In the genomic region with DNA sequence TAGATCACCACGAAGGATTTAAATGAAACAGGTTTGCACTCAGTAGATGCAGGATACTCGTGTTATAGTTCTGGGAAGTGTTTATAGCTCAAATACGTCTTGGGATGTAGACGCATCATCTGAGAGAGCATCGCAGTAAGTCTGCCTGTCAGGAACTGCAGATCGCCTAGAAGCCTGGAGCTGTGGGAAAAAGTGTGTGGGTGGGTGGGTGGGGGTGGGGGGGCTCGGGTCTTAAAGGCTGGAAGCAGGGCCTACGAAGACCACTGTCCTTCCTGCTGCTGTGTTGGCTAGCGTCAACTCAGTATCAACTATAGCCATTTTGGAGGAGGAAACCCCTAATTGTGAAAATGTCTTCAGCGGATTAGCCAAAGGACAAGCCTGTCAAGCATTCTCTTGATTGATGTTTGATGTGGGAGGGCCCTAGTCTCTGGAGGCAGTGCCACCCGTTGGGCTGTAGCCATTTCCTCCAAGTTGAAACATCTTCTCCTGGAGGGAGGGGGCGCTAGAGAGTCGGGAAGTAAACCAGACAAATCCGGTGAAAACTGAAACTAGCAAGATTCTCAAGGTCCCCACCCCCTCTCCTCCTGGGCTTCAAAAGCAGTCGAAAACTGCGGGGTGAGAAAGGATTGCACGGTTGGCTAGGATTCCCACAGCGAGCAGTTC, we compare ENCODE assay signal across 8 mouse cellular contexts. TPM values are rescaled to one million over a fixed set of nuclear protein-coding genes. Genes with fewer than 3 reads are reported as not detected.
DNase-seq lines count a peak whose midpoint lies in the region; TF ChIP-seq lines count a peak whose summit lies in the region.

A gene (plus strand): TSS at position 585 of the 663 bp plus-strand sequence.

- peak; percentile 73 for TF ChIP-seq CTCF in cortical plate, adult 2 months (IDR thresholded peaks at IDR 0.05; ENCODE audit: extremely low read depth, insufficient read depth, low read length)
- TF ChIP-seq CTCF in left cerebral cortex, adult 2 months (IDR thresholded peaks at IDR 0.05), result peak; percentile 79

- 46% methylated on average over 18 of the region's 18 CpGs for WGBS in macrophage (ENCODE audit: missing documents)

- H3K4me1 ChIP-seq in cortical plate, adult 2 months (ENCODE audit: control insufficient read depth, insufficient read depth, low read length), result no peaks in the 10 kb centered on the region

- no peaks in the 10 kb centered on the region for H3K79me2 ChIP-seq in macrophage (ENCODE audit: inconsistent target)

- intact Hi-C loops in left cerebral cortex, adult 2 months (cut with DNase I), result loop anchor here (1.0 to 2.0 kb wide), 2 partner anchors 122 to 233 kb away; a partner anchor contains a TSS

- peak; percentile 32; the same call in 1 of the 2 replicates for TF ChIP-seq POLR2A in cortical plate, adult 2 months (IDR thresholded peaks at IDR 0.05; ENCODE audit: extremely low read depth, insufficient read depth, low read length)

- peak; percentile 92 to 98 for DNase-seq in adrenal gland, adult (ENCODE audit: inconsistent age in 2 of 2, low spot score in 1 of 2)
- peak; percentile 84 for DNase-seq in gastrocnemius, postnatal 10 days
- peak; percentile 35 for DNase-seq in hindlimb bud, embryonic 11.5 days (ENCODE audit: extremely low spot score, low read depth, low spot score)
- DNase-seq in left cerebral cortex, adult 2 months (ENCODE audit: extremely low spot score in 1 of 2, low spot score in 2 of 2), result peak; percentile 89
- peak; percentile 95 for DNase-seq in right cerebral cortex, adult 18-20 months
- peak; percentile 46 for DNase-seq in urinary bladder, adult 2 months (ENCODE audit: low spot score)

- H3K36me3 ChIP-seq in macrophage (ENCODE audit: inconsistent target), result no peaks in the 10 kb centered on the region

- H3K4me3 ChIP-seq in cortical plate, adult 2 months (ENCODE audit: insufficient read depth, low read length), result peak within 1 kb of the TSS; percentile 27
- H3K4me3 ChIP-seq in left cerebral cortex, adult 2 months, result peak within 1 kb of the TSS; percentile 58
- H3K4me3 ChIP-seq in macrophage (ENCODE audit: inconsistent target), result peak within 1 kb of the TSS; percentile 39

- H3K27ac ChIP-seq in cortical plate, adult 2 months (ENCODE audit: insufficient read depth, low read length), result no peak within 1 kb of the TSS
- peak within 1 kb of the TSS; percentile 87 for H3K27ac ChIP-seq in left cerebral cortex, adult 2 months
- H3K27ac ChIP-seq in macrophage, result peak within 1 kb of the TSS; percentile 33

RNA-seq across cellular contexts. Expression of the gene that starts here (rescaled TPM):
- 15.7 and 18.7 TPM in 2 replicates for polyA plus RNA-seq in cortical plate, adult 2 months (2012; rRNA removed)
- 1 to 10 TPM; 2.8 to 3.8 TPM for total RNA-seq in gastrocnemius, postnatal 10 days (2021)
- 10 to 100 TPM; 12.5 to 14.0 TPM for total RNA-seq in left cerebral cortex, adult 2 months (2021)
- 1 to 10 TPM in 15 of 26 experiments, under 1 TPM in 5, not detected in 6; 0.40 to 8.5 (median 2.2) TPM for total RNA-seq in macrophage (2018; cell fraction: chromatin; rRNA removed)
- 10 to 100 TPM in 8 of 26 experiments, 1 to 10 TPM in 17, under 1 TPM in 1; 0.66 to 16.9 (median 4.9) TPM for total RNA-seq in macrophage (2018; cell fraction: cytosol; rRNA removed)
- 10 to 100 TPM in 5 of 26 experiments, 1 to 10 TPM in 14, under 1 TPM in 6, not detected in 1; 0.44 to 18.3 (median 4.1) TPM for total RNA-seq in macrophage (2018; cell fraction: nucleus; rRNA removed)
- polyA plus RNA-seq in macrophage (2018), result 2.3 to 5.8 TPM (median 3.0 TPM) in 3 replicates
- 7.8 and 8.4 TPM in 2 replicates for polyA plus RNA-seq in urinary bladder, adult 2 months (2012; rRNA removed)

Comparison
In these comparisons a context has a peak if more than half of its experiments do, and no peak if none do; other contexts are left out.
1. DNase-seq: peak in every context shown above with its lines; median percentile 95 in adrenal gland, adult; 95 in right cerebral cortex, adult 18-20 months; 89 in left cerebral cortex, adult 2 months; 84 in gastrocnemius, postnatal 10 days; 46 in urinary bladder, adult 2 months; 35 in hindlimb bud, embryonic 11.5 days.